Mouse (Mus musculus) right cerebral cortex, adult 2 months (tissue): Measurements from ENCODE around the gene Gm13279.
"Not testable (repeated sequence)": the region's sequence is repeated elsewhere in the genome, so short reads cannot be mapped to it uniquely, and the experiment has no call there.

Experiments
- DNase-seq, 2 experiments: peaks; one replicate each; pipeline ENCODE4 v3.0.0; 2021 to 2022; ENCODE audit warnings: low spot score in 2 of 2

The Gm13279 gene

DNA sequence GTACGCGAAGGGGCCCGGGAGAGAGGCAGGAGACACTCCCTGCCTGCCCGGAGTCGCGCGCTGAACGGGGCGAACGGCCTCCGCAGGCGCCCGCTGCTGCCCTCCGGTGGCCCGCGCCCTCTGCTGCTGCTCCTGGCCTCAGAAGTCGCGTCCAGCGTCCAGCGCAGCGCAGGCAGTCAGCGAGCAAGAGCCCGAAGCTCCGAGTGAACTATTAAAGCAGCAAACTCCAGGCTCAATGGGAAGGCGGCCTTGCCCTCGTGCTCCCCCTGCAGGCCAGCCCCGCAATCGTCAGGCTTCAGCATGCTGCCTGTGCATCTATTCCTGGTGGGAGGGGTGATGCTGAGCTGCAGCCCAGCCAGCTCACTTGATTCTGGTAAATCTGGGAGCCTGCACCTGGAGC is at the start of gene Gm13279:
Gene Gm13279 (plus strand): TSS at position 301 of the 400 bp plus-strand sequence.
- not testable (repeated sequence) for DNase-seq

GRCm38 (mm10) chr4:88749926-88750325 is 47.3 kb upstream of the Gm13279 start:
- no peak for DNase-seq

GRCm38 (mm10) chr4:88754818-88755340 is 42.3 kb upstream of the Gm13279 start, which contains the start of gene Gm13271:
TSS of gene Gm13271 (plus strand) at chr4:88754868.
- peak; percentile 54 to 68 for DNase-seq

- DNase-seq, result not testable (repeated sequence)
These were observed 40.4 kb upstream of the Gm13279 start for GRCm38 (mm10) chr4:88756581-88757513.

DNA sequence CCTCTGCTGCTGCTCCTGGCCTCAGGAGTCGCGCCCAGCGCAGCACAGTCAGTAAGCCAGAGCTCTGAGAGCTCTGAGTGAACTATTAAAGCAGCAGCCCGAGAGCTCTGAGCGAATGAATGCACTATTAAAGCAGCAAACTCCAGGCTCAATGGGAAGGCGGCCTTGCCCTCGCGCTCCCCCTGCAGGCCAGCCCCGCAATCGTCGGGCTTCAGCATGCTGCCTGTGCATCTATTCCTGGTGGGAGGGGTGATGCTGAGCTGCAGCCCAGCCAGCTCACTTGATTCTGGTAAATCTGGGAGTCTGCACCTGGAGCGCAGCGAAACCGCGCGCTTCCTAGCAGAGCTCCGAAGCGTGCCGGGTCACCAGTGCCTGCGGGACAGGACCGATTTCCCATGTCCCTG is 39.6 kb upstream of the Gm13279 start:
- peak; percentile 92 to 95 for DNase-seq

DNA sequence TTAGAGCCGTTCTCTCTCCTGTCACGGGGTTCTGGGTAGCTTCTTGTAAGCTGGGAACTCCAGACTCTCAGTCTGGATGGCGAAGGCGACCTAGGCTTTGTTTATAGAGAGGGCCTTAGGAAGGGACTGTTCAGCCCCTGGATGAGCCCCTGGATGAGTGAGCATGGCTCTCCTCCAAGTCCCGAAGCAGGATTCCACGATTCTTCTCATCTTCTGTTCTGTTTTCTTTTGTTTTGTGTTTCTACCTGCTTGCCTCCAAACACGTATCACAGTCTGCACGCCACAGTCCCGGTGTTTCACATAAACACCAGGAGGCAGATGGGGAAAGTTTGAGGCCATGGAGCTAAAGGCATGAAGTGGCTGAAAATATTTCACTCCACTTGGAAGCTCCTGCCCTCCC is 38.4 kb upstream of the Gm13279 start:
- not testable (repeated sequence) for DNase-seq

- peak in 1 of 2 experiments; percentile 29 for DNase-seq
These were observed 37.5 kb upstream of the Gm13279 start, which contains the start of gene Gm13283 for GRCm38 (mm10) chr4:88759610-88760268. TSS of gene Gm13283 (plus strand) at chr4:88760119.

DNA sequence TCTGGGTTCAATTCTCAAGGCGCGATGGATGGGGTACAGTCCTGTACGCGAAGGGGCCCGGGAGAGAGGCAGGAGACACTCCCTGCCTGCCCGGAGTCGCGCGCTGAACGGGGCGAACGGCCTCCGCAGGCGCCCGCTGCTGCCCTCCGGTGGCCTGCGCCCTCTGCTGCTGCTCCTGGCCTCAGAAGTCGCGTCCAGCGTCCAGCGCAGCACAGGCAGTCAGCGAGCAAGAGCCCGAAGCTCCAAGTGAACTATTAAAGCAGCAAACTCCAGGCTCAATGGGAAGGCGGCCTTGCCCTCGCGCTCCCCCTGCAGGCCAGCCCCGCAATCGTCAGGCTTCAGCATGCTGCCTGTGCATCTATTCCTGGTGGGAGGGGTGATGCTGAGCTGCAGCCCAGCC is 36.8 kb upstream of the Gm13279 start:
- peak; percentile 32 to 36 for DNase-seq

DNA sequence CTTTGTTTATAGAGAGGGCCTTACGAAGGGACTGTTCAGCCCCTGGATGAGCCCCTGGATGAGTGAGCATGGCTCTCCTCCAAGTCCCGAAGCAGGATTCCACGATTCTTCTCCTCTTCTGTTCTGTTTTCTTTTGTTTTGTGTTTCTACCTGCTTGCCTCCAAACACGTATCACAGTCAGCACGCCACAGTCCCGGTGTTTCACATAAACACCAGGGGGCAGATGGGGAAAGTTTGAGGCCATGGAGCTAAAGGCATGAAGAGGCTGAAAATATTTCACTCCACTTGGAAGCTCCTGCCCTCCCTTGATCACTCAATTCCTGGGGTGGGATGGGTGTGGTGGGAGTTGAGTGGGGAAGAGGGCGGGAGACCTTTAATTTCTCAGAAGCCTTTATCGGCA is 35.4 kb upstream of the Gm13279 start:
- peak; percentile 48 to 69 for DNase-seq

GRCm38 (mm10) chr4:88762341-88762740 is 34.9 kb upstream of the Gm13279 start:
- not testable (repeated sequence) for DNase-seq

GRCm38 (mm10) chr4:88763384-88764018 is 33.7 kb upstream of the Gm13279 start:
- peak; percentile 5 to 18 for DNase-seq

DNA sequence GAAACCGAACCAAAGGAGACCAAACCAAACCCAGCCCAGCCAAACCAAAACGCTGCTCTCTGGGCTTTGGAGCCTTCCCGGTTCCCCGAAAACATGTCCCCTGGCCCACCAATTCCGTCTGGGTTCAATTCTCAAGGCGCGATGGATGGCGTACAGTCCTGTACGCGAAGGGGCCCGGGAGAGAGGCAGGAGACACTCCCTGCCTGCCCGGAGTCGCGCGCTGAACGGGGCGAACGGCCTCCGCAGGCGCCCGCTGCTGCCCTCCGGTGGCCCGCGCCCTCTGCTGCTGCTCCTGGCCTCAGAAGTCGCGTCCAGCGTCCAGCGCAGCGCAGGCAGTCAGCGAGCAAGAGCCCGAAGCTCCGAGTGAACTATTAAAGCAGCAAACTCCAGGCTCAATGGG is 23.7 kb upstream of the Gm13279 start, which contains the start of gene Gm13290:
Gene Gm13290 (plus strand): TSS at position 301 of the 400 bp plus-strand sequence.
- DNase-seq, result not testable (repeated sequence)

DNA sequence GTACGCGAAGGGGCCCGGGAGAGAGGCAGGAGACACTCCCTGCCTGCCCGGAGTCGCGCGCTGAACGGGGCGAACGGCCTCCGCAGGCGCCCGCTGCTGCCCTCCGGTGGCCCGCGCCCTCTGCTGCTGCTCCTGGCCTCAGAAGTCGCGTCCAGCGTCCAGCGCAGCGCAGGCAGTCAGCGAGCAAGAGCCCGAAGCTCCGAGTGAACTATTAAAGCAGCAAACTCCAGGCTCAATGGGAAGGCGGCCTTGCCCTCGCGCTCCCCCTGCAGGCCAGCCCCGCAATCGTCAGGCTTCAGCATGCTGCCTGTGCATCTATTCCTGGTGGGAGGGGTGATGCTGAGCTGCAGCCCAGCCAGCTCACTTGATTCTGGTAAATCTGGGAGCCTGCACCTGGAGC is 20.6 kb upstream of the Gm13279 start, which contains the start of gene Gm13289:
Gene Gm13289 (plus strand): TSS at position 301 of the 400 bp plus-strand sequence.
- not testable (repeated sequence) for DNase-seq

DNA sequence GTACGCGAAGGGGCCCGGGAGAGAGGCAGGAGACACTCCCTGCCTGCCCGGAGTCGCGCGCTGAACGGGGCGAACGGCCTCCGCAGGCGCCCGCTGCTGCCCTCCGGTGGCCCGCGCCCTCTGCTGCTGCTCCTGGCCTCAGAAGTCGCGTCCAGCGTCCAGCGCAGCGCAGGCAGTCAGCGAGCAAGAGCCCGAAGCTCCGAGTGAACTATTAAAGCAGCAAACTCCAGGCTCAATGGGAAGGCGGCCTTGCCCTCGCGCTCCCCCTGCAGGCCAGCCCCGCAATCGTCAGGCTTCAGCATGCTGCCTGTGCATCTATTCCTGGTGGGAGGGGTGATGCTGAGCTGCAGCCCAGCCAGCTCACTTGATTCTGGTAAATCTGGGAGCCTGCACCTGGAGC is 17.6 kb upstream of the Gm13279 start, which contains the start of gene Gm13272:
Gene Gm13272 (plus strand): TSS at position 301 of the 400 bp plus-strand sequence.
- not testable (repeated sequence) for DNase-seq

- DNase-seq, result not testable (repeated sequence)
These were observed 16.9 kb upstream of the Gm13279 start for GRCm38 (mm10) chr4:88780320-88780719.

DNA sequence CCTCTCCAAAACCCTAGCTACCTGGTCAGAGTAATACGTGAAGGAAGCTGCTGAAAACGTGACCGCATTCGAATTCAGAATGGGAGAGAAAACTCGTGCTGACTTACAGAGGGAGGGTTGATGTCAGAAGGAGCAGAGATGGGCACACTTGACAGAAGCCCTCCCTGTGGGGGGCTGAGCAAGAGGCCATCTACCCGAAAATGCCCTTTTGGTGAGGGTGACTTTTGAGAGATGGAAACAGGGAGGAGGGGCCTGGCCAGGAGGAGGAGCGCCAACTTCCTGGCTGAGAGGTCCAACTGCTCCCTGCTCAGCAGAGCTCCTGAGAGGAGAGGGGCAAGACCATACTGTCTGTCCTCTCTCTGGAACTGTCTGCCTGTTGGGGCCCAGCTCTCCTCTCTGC is 15.4 kb upstream of the Gm13279 start, which contains the start of gene Ifnz:
Gene Ifnz (plus strand): TSS at position 301 of the 400 bp plus-strand sequence.
- not testable (repeated sequence) for DNase-seq

DNA sequence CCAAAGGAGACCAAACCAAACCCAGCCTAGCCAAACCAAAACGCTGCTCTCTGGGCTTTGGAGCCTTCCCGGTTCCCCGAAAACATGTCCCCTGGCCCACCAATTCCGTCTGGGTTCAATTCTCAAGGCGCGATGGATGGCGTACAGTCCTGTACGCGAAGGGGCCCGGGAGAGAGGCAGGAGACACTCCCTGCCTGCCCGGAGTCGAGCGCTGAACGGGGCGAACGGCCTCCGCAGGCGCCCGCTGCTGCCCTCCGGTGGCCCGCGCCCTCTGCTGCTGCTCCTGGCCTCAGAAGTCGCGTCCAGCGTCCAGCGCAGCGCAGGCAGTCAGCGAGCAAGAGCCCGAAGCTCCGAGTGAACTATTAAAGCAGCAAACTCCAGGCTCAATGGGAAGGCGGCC is 14.9 kb upstream of the Gm13279 start:
- not testable (repeated sequence) for DNase-seq

DNA sequence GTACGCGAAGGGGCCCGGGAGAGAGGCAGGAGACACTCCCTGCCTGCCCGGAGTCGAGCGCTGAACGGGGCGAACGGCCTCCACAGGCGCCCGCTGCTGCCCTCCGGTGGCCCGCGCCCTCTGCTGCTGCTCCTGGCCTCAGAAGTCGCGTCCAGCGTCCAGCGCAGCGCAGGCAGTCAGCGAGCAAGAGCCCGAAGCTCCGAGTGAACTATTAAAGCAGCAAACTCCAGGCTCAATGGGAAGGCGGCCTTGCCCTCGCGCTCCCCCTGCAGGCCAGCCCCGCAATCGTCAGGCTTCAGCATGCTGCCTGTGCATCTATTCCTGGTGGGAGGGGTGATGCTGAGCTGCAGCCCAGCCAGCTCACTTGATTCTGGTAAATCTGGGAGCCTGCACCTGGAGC is 11.8 kb upstream of the Gm13279 start, which contains the start of gene Gm13276:
Gene Gm13276 (plus strand): TSS at position 301 of the 400 bp plus-strand sequence.
- DNase-seq, result not testable (repeated sequence)

- peak; percentile 73 to 75 for DNase-seq
These were observed 8.8 kb upstream of the Gm13279 start, which contains the start of gene Gm13277 for GRCm38 (mm10) chr4:88788402-88788801. TSS of gene Gm13277 (plus strand) at chr4:88788632.

DNA sequence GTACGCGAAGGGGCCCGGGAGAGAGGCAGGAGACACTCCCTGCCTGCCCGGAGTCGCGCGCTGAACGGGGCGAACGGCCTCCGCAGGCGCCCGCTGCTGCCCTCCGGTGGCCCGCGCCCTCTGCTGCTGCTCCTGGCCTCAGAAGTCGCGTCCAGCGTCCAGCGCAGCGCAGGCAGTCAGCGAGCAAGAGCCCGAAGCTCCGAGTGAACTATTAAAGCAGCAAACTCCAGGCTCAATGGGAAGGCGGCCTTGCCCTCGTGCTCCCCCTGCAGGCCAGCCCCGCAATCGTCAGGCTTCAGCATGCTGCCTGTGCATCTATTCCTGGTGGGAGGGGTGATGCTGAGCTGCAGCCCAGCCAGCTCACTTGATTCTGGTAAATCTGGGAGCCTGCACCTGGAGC is 5.9 kb upstream of the Gm13279 start, which contains the start of gene Gm13278:
Gene Gm13278 (plus strand): TSS at position 301 of the 400 bp plus-strand sequence.
- not testable (repeated sequence) for DNase-seq
